ENCODE assay signal across 19 mouse cellular contexts in genomic region chr7:129966771-129967170, GRCm38 (mm10).
DNase-seq lines count a peak whose midpoint lies in the region; ATAC-seq and TF ChIP-seq lines count a peak whose summit lies in the region.
"Had no signal": no experiment of that assay in that cellular context is flagged by ENCODE, and none has a peak within 500 bp of the region (broad histone marks: within the 10 kb centered on the region; RNA-seq: fewer than 3 reads in every experiment).

No protein-coding gene starts in this region.

- no peaks in the 10 kb centered on the region for H3K36me3 ChIP-seq in forebrain, postnatal 0 days (ENCODE audit: insufficient read depth)
- H3K36me3 ChIP-seq in forebrain, embryonic 13.5 days (ENCODE audit: poor library complexity, severe bottlenecking) = no peaks in the 10 kb centered on the region
- H3K36me3 ChIP-seq in neural tube, embryonic 15.5 days = no peaks in the 10 kb centered on the region
- H3K36me3 ChIP-seq: hindbrain, embryonic 10.5 days; limb, embryonic 12.5 days; liver, embryonic 12.5 days had no signal

- H3K4me3 ChIP-seq in forebrain, postnatal 0 days (ENCODE audit: low read depth, low read length) = no peak overlapping the region
- no peak overlapping the region for H3K4me3 ChIP-seq in forebrain, embryonic 13.5 days
- H3K4me3 ChIP-seq in neural tube, embryonic 15.5 days (replicated peaks) = no peak overlapping the region
- H3K4me3 ChIP-seq: hindbrain, embryonic 10.5 days; limb, embryonic 12.5 days; liver, embryonic 12.5 days had no signal

- no peak overlapping the region for H3K27ac ChIP-seq in forebrain, postnatal 0 days (ENCODE audit: low read depth, low read length)
- no peak overlapping the region for H3K27ac ChIP-seq in forebrain, embryonic 13.5 days
- H3K27ac ChIP-seq in neural tube, embryonic 15.5 days (replicated peaks) = no peak overlapping the region
- H3K27ac ChIP-seq: hindbrain, embryonic 10.5 days; hindbrain, postnatal 0 days; kidney, postnatal 0 days; limb, embryonic 12.5 days; liver, embryonic 12.5 days had no signal

- H3K4me2 ChIP-seq in forebrain, postnatal 0 days (ENCODE audit: low read depth) = no peak overlapping the region
- no peak overlapping the region for H3K4me2 ChIP-seq in forebrain, embryonic 13.5 days
- no peak overlapping the region for H3K4me2 ChIP-seq in neural tube, embryonic 15.5 days
- H3K4me2 ChIP-seq: limb, embryonic 12.5 days; liver, embryonic 12.5 days; lung, embryonic 14.5 days had no signal

- H3K4me1 ChIP-seq in forebrain, postnatal 0 days (ENCODE audit: insufficient read depth) = 0 out of 2 replicates have a peak, but pooled peaks cover 3% of the 10 kb centered on the region
- peaks cover 10% of the 10 kb centered on the region for H3K4me1 ChIP-seq in forebrain, embryonic 13.5 days
- peaks cover 10% of the 10 kb centered on the region for H3K4me1 ChIP-seq in neural tube, embryonic 15.5 days
- H3K4me1 ChIP-seq: liver, embryonic 12.5 days had no signal

- no peak overlapping the region for H3K9ac ChIP-seq in forebrain, postnatal 0 days
- no peak overlapping the region for H3K9ac ChIP-seq in forebrain, embryonic 13.5 days
- H3K9ac ChIP-seq in neural tube, embryonic 15.5 days (replicated peaks) = no peak overlapping the region
- H3K9ac ChIP-seq: limb, embryonic 12.5 days; liver, embryonic 12.5 days; lung, embryonic 14.5 days had no signal

- no peaks in the 10 kb centered on the region for H3K9me3 ChIP-seq in forebrain, postnatal 0 days (ENCODE audit: low read length)
- no peaks in the 10 kb centered on the region for H3K9me3 ChIP-seq in forebrain, embryonic 13.5 days (replicated peaks)
- no peaks in the 10 kb centered on the region for H3K9me3 ChIP-seq in neural tube, embryonic 15.5 days (replicated peaks)
- H3K9me3 ChIP-seq: hindbrain, embryonic 10.5 days; limb, embryonic 12.5 days; liver, embryonic 12.5 days had no signal

- ATAC-seq in forebrain, postnatal 0 days = no peak
- ATAC-seq in forebrain, embryonic 13.5 days = no peak
- ATAC-seq in neural tube, embryonic 15.5 days (ENCODE audit: low FRiP score) = no peak
- ATAC-seq in monocyte, adult 5-6 weeks (replicated peaks; ENCODE audit: insufficient number of reproducible peaks, low FRiP score, low TSS enrichment, poor library complexity, severe bottlenecking) = no peak
- ATAC-seq: hindbrain, postnatal 0 days; intestine, postnatal 0 days; liver, embryonic 12.5 days; midbrain, embryonic 16.5 days had no signal

- peak; percentile 34 for DNase-seq in forebrain, postnatal 0 days
- peak; percentile 28 for DNase-seq in adipocyte (ENCODE audit: low spot score)
- peak; percentile 77 for DNase-seq in layer of hippocampus, adult 11-12 months (ENCODE audit: low spot score)
- DNase-seq in layer of hippocampus, postnatal 14 days (ENCODE audit: low spot score in 2 of 2) = peak; percentile 52 to 85
- DNase-seq: embryo, embryonic 11 days; gastrocnemius, postnatal 25 days; lung, embryonic 14.5 days; lung, postnatal 36 days; spleen, adult 18-20 months had no signal

- WGBS in forebrain, postnatal 0 days = 69% methylated on average over 2 of the region's 2 CpGs
- 87% methylated on average over 2 of the region's 2 CpGs for WGBS in forebrain, embryonic 13.5 days
- WGBS in neural tube, embryonic 15.5 days = 95% methylated on average over 2 of the region's 2 CpGs

- TF ChIP-seq CTCF in forebrain, postnatal 0 days (IDR thresholded peaks at IDR 0.05; ENCODE audit: low read depth) = no peak

- no peaks in the 10 kb centered on the region for H3K27me3 ChIP-seq in forebrain, postnatal 0 days (ENCODE audit: insufficient read depth, low read length)
- no peaks in the 10 kb centered on the region for H3K27me3 ChIP-seq in forebrain, embryonic 13.5 days
- no peaks in the 10 kb centered on the region for H3K27me3 ChIP-seq in neural tube, embryonic 15.5 days (replicated peaks)
- H3K27me3 ChIP-seq: limb, embryonic 12.5 days; liver, embryonic 12.5 days had no signal
